Mouse (Mus musculus): ENCODE data around the gene Nup62.

- TF ChIP-seq GATA1 (IDR thresholded peaks at IDR 0.05; ENCODE audit: borderline replicate concordance, low read length) = no peak
- no peak for TF ChIP-seq FLI1 (IDR thresholded peaks at IDR 0.05; ENCODE audit: low read length)
Observed at GRCm38 (mm10) chr7:44770046-44770578, 45.8 kb upstream of the Nup62 start.
